Mouse (Mus musculus): ENCODE results near the gene Arpp21.

The Arpp21 gene

DNA sequence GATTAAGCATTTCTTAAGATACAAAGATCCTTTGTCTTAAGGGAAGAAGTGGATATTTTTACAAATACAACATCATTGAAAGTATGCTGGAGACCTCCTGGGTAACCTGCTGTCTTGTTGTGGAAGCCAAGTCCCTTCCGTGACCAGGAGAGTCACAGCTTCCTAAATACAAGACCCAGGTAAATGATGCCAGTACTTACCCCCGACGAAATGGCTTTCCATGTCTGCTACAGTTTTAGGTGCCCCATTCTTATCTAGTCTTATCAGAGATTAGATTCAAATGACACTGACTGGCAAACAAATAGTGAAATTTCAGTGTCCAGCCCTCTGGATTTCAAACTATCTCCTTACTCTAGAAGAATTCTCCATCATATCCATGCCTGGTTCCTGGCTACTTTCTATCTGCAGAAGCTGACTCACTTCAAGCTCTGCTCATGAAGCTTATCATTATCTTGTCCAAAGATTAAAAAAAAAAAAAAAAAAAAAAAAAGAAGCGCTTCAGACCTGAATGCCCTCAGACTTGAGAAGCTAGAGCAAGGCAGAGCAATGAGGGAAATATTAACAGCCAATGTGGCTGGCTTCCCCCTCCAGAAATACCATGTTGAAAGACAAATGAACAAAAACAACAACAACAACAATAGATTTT lies 4.9 kb downstream of the Arpp21 start:
- DNase-seq (ENCODE audit: low spot score): no peak

DNA sequence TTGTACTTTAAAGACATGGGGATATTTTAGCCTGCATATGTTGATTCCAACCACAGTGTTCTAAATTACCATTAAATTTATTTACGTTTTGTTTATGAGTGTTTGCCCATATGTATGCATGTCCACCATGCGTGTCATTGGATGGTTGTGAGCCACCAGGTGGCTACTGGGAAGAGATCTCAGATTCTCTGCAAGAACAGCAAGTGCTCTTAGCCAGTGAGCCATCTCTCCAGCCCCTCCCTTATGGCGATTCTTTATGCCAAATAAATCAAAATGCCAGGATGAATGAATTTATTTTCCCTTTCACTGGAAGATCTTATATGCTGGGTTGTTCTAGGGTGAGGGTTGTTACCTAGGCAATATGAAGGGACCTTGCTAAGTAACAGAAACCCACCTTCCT lies 7.3 kb downstream of the Arpp21 start:
- DNase-seq (ENCODE audit: low spot score): no peak

DNA sequence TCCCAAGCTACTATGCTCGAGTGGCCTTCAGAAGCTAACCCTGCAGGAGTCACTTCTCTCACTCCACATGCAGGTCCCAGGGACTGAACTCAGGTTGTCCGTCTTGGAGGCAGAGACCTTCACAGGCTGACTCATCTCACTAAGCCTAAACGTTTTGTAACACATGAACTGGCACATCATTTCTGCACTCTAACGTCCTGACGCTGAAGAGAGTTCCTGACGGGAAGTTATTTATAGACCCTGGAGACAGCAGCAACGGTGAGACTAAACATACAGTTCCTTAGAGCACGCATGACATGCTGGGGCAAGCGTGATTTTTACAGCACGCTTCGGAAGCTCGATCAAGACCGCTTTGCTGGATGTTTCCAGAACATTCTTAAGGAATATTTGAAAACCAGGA lies 8.6 kb downstream of the Arpp21 start:
- DNase-seq (ENCODE audit: low spot score): no peak

DNA sequence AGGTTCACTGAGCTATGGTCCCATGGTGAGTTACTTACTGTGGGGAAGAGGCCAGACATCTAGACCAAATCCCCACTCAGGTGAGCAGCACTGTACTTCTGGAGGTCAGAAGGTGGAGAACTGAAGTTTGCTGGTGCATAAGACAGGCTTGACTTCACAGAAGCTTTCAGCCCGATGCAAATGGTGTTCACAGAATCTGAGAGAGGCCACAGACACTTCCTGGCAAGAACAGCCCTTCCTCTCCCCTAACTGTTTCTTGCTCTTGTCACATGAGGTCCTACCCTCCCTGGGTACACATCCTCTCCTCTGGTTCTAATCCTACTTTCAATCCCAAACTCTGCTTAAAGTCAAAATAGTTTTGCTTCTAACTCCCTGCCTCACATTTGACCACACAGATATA lies 9.2 kb downstream of the Arpp21 start:
- no peak for DNase-seq (ENCODE audit: low spot score)

DNA sequence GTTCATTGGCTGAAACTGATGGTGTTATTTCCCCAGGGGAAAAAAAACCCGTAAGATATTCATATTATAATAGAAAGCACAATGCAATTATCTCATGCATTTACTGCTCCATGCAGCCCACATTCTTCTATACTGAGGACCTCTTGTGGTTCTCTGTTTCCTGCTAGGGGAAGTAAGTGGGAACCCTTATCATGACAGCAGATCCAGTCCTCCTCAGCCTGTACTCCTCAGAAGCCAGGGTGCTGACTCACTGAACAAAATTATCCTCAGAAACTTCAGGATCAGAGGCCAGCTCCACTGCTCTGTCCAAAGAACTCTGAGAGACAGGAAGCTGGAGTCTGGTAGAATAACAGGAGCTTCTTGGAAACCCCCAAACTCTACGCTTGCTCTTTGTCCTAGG lies 10.7 kb downstream of the Arpp21 start:
- no peak for DNase-seq (ENCODE audit: low spot score)

DNA sequence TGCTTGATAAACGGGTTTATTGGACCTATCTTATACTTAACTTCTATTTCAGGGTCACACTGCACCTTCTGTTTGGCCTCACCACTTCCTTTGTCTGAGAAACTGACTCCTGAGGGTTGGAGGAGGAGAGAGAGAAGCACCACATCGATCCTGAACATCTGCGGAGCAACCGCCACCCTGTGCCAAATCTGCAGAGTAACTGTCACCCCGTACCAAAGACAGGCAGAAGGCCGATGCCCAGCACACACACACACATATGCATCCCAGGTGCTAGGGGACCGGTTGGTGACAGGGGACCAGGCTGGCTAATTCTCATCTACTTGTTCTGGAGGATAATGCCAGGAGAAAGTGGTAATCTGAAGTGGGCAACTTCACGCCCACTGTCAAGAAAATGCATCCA lies 16.4 kb downstream of the Arpp21 start:
- no peak for DNase-seq (ENCODE audit: low spot score)

DNA sequence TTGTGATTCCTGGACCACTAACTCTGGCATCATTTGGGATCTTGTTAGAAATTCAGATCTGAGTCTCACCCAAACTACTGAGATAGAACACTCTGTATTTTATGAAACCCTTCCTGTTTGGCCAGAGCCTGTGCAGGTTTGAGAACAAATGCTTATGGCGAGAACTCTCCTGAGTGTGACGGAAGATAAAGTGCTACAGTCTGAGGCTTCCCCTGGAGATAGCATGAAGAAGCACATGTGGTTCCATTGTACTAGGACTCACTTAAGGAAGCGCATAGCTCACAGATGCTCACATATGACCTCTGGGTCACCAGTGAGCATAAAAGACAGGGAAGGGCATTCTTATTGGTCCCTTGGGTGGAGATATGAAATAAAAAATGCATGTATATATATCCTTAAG lies 17.5 kb downstream of the Arpp21 start:
- DNase-seq (ENCODE audit: low spot score): no peak

DNA sequence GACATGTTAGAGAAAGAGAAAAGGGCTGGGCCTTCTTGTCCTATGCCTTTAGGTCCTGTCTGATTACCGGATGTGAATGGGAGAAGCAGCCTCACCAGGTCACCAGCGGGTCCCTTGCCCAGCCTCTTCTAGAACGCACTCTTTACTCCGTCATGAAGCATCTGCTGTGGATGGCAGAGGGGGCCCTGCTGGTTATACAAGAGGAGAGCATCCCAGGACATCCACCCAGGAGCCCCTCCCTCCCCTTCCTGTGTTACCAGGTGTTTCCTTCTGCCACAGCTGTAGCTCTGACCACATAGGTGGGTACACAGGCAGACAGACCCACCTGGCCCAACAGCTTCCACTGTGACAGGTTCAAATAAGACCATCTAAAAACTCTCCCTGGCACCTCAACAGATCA lies 18.6 kb downstream of the Arpp21 start:
- no peak for DNase-seq (ENCODE audit: low spot score)

DNA sequence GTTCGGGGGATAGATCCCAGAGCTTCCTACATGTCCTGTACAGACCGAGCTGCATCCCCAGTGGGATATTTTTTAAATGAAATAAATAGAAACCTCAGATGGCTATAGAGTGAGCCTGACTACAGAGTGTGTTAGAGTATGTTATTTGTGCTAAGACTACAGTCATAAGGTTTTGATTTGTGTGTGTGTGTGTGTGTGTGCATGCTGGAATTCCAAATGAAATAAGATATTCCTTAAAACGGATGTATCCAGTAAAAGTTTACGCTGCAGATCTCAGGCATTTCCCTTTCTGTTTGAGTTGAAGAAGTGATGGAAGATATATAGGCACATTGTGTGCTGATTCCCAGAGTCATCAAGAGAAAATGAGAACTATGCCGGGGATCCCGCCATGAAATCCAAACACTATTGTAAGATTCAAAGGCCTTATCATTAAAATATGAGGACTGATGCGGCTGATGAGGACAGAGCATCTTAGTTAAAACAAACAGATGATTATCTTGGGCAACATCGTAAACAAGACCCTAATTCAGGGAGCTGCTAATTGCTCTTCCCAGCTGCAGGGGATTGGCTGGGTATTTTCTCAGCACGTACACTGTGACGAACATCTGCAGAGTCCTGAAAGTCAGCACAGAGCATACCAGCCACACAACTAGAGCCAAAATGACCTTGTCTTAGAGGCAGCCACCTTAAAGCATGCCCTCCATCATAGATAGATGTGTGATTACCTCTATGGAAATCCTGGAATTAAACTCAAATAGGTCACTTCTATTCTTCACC lies 20.5 kb downstream of the Arpp21 start:
- DNase-seq (ENCODE audit: low spot score): no peak

DNA sequence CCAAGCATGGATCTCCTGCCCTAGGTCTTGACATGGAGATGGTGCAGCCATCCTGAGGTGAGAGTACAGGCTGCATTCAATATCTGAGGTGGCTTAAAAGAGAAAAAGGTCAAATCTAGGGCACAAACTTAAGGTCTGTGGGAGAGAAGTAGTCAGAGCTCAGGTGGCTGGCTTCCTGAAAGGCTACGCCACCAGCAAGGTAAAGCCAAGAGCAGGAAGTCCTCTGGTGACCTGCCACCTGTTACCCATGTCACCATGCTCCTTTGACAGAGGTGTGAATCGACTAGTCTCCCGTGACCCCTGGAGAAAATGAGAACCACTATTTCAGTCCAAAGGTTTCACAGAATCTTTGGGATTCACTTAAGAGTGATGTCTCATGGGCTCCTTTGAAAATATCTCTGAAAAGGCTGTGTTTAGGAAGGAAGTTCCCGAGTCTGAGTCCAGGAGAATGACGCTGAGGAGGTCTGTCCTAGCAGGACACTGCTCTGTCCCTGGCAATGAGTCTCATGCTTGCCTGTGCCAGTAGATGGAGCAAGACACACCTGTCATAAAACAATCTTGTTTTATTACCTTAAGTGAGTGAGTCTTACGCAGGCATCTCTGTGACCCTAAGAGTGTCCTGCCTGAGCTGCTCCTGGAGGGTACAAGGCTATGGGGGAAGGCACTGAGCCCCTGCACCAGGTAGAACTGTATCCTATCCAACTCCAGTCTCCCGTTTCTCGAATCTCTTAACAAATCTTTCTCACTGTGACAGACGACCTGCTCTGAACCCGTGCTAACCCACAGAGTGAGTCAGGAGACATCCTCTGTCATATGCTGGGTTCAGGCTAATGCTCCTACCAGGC lies 22.1 kb downstream of the Arpp21 start:
- no peak for DNase-seq (ENCODE audit: low spot score)

DNA sequence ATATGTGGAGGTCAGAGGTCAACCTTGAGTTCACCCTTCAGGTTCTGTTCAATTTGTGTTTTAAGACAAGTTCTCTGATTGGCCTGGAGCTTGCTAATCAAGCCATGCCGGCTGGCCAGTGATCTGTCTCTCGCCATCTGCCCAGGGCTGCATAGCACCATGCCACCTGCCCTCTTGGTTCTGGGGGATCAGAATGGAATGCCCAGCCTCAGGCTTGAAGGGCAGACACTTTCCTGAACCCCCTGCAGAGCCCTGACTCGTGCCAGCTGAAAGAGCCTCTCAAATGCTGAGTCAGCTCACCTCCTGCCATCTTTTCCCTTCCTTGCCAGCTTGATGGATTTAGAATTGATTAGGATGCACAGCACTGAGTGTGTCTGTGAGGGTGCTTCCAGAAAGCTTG lies 25.9 kb downstream of the Arpp21 start:
- DNase-seq (ENCODE audit: low spot score): no peak

DNA sequence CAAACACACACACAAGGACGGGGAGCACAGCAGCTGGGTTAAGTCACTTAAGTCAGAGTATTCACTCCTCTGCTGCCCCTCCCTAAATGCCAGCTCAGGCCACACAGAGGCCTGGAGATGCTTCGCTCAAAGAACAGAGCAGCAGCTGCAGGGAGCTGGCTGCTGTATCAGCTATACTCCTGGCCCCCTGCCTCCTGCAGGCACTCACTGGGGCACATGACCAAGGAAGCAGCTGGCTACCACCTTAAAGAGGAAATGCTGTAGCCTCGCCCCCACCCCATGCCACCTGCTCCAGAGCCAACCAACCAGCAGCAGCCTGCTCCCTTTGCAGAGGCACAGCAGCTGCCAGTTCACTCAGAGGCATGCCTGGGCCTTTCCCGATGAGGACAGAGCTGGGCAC lies 28.0 kb downstream of the Arpp21 start:
- DNase-seq (ENCODE audit: low spot score): peak; percentile 2

DNA sequence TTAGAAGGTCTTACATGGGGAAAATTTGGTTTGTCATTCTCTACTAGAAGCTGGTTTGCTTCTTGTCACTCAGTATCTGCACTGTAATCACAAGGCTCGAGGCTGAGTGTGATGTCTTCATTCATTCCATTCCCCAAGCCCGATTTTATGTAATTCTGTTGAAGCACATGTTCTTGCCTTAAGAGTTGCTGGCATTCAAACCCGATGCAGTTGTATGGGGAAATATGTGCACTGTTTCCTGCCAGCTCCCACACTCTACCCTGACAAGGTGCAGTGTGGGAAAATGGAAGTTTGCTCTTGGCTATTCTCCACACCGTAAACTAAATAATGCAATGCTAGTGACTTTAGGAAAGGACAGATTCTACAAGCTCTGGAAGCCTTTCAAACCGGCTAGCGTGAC lies 37.4 kb downstream of the Arpp21 start:
- no peak for DNase-seq (ENCODE audit: low spot score)

DNA sequence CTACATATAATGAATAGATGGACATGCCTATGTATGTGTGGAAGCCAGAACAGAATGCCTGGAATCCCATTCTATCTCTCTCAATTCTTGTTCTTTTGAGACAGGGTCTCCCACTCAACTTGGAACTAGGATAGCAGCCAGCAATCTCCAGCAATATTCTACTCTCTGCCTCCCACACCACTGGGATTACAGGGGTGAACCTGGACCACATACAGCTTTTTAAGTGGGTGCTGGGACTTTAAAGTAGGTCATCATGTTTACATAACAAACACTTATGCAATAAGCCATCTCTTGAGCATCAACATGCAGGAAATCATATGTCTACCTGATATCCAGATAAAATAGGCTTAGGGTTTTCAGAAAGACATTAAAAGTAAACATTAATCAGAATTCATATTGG lies 41.7 kb downstream of the Arpp21 start:
- no peak for DNase-seq (ENCODE audit: low spot score)

DNA sequence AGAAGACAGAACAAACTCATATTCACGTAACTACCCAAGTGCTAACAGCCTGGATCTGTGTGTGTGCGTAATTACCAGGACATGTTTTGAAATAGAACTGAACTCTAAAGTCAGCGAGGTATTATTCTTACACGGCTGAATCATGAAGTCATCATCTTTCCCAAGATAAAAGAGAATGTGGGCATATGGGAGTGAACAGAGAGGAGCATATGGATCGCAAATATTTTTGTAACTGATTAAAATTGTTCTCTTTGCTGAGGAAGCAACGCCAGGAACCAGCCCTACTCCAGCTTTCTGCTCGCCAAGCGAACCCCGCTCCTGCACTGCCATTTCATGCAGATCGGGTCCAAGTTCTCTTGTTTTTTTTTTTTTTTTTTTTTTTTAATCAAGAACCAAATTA lies 46.3 kb downstream of the Arpp21 start:
- DNase-seq (ENCODE audit: low spot score): no peak

DNA sequence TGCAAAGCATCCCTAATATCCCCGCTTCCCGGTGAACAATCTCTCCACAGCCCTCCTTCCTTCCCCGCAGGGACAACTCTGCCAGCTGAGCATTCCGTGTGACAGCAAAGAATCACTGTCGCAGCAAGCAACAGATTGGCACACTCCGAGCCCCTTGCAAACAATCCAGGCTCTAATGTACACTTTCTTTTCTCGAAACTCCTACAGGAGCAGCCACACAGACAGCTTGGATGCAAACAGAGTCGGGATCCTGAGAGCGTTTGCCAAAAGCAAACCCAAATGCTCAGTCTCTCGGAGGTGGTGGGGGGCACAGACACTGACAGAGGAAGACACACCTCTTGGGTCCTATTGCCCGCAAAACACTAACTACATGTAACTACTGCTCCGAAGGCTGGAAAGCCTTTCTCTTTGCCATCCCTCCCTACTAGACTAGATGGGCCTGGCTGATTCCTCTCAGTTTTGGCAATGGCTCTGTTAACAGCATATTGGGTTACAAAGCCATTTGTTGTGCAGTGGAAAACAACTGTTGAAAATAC lies 47.3 kb downstream of the Arpp21 start:
- DNase-seq (ENCODE audit: low spot score): no peak

DNA sequence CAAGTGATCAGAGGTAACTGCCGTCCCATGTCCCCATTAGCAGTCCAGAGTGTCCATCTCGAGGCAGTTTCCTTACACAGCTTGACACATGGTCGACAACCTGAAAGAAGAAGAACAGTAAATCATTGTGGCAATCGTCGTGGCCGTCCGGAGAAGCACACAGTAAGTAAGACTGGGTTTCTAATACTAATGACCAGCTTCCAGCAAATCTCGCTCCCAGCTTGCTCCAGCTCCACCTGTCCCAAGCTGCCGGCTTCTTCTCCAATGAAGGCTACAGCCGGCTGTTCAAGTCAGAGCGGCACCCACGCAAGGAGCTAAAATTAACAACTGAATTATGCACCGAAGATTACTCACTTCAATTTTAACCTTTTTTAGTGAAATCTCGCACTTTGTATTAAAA lies 48.1 kb downstream of the Arpp21 start:
- no peak for DNase-seq (ENCODE audit: low spot score)

DNA sequence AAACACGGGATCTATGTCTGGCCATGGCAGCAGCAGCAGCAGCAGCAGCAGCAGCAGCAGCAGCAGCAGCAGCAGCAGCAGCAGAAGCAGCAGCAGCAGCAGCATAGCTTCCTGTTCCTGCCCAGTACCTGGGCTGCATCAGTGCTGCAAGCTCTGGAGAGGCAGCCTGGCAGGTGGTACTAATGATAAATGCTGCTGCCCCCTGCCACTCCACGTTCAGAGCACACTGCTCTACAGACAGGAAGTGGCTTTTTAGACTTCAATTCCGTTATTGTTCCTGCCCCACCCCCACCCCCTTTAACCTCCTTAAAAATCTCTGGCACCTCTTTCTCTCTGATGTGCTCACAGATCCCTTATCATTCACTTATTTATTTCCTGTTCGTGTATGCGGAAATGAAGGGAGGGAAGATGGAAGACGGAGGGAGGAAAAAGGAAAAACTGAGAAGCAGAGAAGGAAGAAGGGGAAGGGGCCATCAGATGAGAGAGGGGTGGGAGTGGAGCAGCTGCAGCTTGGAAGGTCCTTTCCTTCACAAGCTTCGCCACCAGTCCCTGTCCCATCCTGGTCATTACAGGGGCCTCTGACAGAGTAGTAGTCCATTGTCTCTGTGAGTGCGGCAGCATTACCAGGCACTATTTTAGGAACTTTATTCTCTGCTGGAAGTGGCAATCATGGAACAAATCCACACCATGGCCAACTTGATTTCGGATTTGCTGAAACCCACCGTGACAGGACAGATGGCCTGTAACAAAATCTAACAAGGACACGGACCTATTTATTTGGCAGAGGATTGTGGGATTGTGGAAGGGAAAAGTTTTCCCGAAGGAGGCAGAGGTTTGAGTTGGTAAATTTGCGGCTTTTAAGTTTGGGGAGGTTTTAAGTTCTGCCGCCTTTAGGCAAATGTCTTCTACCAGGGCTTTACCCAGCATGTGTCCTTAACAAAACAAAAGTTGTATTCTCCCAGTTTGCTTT lies 49.1 kb downstream of the Arpp21 start:
- DNase-seq (ENCODE audit: low spot score): no peak

DNA sequence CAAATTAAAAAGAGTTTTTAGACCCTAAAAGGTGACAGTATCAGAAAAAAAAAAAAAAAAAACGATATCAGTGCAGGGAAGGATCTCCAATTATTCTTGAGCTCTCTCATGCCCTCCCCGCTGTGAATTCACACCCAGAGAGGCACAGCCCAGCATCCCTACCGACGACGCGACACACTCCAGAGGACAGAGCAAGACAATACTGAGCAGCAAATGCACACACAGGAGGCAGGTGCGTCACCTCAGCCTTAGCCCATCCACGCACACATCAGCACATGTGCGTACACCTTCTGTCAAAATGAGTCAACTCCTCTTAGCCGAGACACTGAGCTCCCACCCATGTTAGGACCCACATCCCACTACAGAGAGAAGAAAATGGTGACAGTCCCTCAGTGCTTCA lies 50.0 kb downstream of the Arpp21 start:
- no peak for DNase-seq (ENCODE audit: low spot score)

DNA sequence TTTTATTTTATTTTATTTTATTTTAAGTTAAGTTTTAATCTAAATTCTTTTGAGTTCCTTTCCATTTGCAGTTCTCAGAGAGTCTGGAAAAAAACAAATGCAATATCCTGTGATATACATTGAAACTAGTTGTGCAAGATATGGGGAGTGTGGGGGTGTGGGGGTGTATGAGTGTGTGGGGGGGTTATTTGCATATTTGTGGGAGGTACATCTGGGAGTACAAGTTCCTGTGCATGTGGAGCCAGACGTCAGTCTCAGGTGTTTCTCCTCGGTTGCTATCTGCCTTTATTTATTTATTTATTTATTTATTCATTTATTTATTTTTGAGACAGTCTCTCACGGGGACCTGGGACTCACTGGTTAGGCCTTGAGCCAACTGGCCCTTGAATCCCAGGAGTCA lies 53.0 kb downstream of the Arpp21 start:
- DNase-seq (ENCODE audit: low spot score): no peak

DNA sequence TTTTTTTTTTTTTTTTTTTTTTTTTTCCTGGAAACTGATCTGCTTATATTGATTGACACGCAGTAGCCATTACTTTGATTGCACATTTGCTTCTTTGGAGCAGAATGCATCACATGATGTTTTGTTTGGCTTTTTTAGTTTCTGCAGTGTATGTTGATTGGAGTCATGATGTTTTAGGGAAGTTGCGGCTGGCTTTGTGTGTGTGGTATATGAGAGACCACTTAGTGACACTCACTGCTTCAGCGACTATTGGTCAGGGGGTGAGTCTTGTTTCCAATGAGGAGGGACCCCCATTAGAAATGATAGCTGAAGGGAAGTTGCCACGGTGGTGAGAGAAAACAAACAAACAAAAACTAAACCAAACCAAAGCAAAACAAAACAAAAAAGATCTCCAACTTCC lies 55.7 kb downstream of the Arpp21 start:
- no peak for DNase-seq (ENCODE audit: low spot score)

DNA sequence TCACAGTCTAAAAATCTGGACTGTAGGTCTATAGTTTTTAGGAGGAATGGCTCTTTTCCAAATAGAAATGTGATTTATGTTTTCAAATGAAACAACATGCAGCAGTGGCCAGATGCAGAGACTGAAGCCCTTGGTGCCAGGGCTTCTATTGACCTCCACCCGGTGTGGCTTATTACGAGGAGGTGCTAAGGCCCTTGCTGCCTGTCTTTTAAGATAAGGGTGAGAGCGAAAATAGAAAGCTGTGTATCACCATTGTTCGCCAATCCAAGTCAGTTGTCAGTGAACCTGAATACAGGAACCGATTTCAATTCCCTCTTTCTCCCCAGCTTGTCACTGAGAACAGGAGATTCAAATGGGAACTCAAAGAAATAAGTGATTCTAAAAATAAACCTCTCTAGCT lies 57.3 kb downstream of the Arpp21 start:
- no peak for DNase-seq (ENCODE audit: low spot score)

Measured in ovary, postnatal 14 days (tissue).